Mouse (Mus musculus) brain, embryonic 14.5 days (tissue): Measurements from ENCODE around the gene Kdm4d.
"Not testable (repeated sequence)": the region's sequence is repeated elsewhere in the genome, so short reads cannot be mapped to it uniquely, and the experiment has no call there.

Source experiments
- CTCF ChIP-seq: fragments of 200-500 bp; IDR thresholded peaks from 2 replicates; pipeline ENCODE4 v1.5.1; 2012; ENCODE audit warnings: inconsistent platforms, mild to moderate bottlenecking, moderate library complexity, borderline replicate concordance; ENCODE audit not compliant: insufficient read depth, insufficient read length; ENCODE audit errors: extremely low read depth
- POLR2A ChIP-seq: fragments of 200-500 bp; IDR thresholded peaks from 2 replicates; pipeline ENCODE4 v1.6.1; 2012; ENCODE audit warnings: mild to moderate bottlenecking, inconsistent platforms, borderline replicate concordance; ENCODE audit not compliant: poor library complexity, insufficient read depth, insufficient read length, severe bottlenecking; ENCODE audit errors: extremely low read depth

GRCm38 (mm10) chr9:14462536-14462935 lies 37.7 kb downstream of the Kdm4d start:
- not testable (repeated sequence) for TF ChIP-seq POLR2A, CTCF
